22 mouse cellular contexts compared by ENCODE assay signal in genomic region chr8:126301580-126301979, GRCm38 (mm10). TPM values are rescaled to one million over a fixed set of nuclear protein-coding genes. Genes with fewer than 3 reads are reported as not detected.
DNase-seq lines count a peak whose midpoint lies in the region; TF ChIP-seq lines count a peak whose summit lies in the region.
"Had no signal": no experiment of that assay in that cellular context is flagged by ENCODE, and none has a peak within 500 bp of the region (broad histone marks: within the 10 kb centered on the region; RNA-seq: fewer than 3 reads in every experiment).

No protein-coding gene starts in this region.

- H3K9me3 ChIP-seq in forebrain, embryonic 10.5 days = no peaks in the 10 kb centered on the region
- H3K9me3 ChIP-seq: embryonic facial prominence, embryonic 13.5 days; heart, embryonic 10.5 days; hindbrain, embryonic 12.5 days had no signal

- 89% methylated on average over 6 of the region's 6 CpGs for WGBS in forebrain, embryonic 10.5 days

- no peak overlapping the region for H3K4me3 ChIP-seq in layer of hippocampus, adult 2 months
- H3K4me3 ChIP-seq in forebrain, embryonic 10.5 days = no peak overlapping the region
- H3K4me3 ChIP-seq: embryonic facial prominence, embryonic 13.5 days; heart, embryonic 10.5 days; hindbrain, embryonic 12.5 days had no signal

- TF ChIP-seq CTCF in layer of hippocampus, adult 2 months (conservative IDR thresholded peaks at IDR 0.05) = no peak

- peaks cover 15% of the 10 kb centered on the region for H3K4me1 ChIP-seq in forebrain, embryonic 10.5 days

- peak; percentile 20 to 23 for DNase-seq in cerebellum, postnatal 25 days
- no peak for DNase-seq in cerebellum, adult 9-11 months
- no peak for DNase-seq in layer of hippocampus, adult 2 months (ENCODE audit: low spot score in 2 of 2)
- no peak for DNase-seq in layer of hippocampus, postnatal 36 days
- peak; percentile 25 for DNase-seq in kidney, postnatal 10 days
- DNase-seq in kidney, postnatal 4 days = peak; percentile 6 to 15
- DNase-seq in forebrain, embryonic 10.5 days (ENCODE audit: extremely low spot score, low spot score) = no peak
- DNase-seq in left cerebral cortex, adult 8-10 months (ENCODE audit: low spot score in 2 of 2) = no peak
- DNase-seq: adrenal gland, postnatal 14 days; cerebellum, adult 8-10 months; cerebellum, postnatal 36 days; gastrocnemius, postnatal 36 days; heart, adult 18-20 months; heart, postnatal 10 days; heart, postnatal 4 days had no signal

- H3K27ac ChIP-seq in layer of hippocampus, adult 2 months = peak overlapping the region; percentile 36; the same call in 1 of the 2 replicates
- no peak overlapping the region for H3K27ac ChIP-seq in forebrain, embryonic 10.5 days
- H3K27ac ChIP-seq: embryonic facial prominence, embryonic 13.5 days; heart, embryonic 10.5 days; hindbrain, embryonic 12.5 days had no signal

- no peaks in the 10 kb centered on the region for H3K36me3 ChIP-seq in forebrain, embryonic 10.5 days (replicated peaks)
- H3K36me3 ChIP-seq: embryonic facial prominence, embryonic 13.5 days; heart, embryonic 10.5 days; hindbrain, embryonic 12.5 days had no signal

- H3K27me3 ChIP-seq in forebrain, embryonic 10.5 days (ENCODE audit: poor library complexity, severe bottlenecking) = peaks cover 41% of the 10 kb centered on the region
- H3K27me3 ChIP-seq: Patski had no signal

RNA-seq across cellular contexts. Expression of gene Slc35f3, which starts 3.2 kb away (rescaled TPM):
- 10 to 100 TPM; 45.9 to 47.1 TPM for total RNA-seq in layer of hippocampus, adult 2 months (2021)
- 10 to 100 TPM; 42.4 to 45.3 TPM for total RNA-seq in layer of hippocampus, postnatal 36 days (2021)
- 0.06 and 0.07 TPM in 2 replicates for polyA plus RNA-seq in forebrain, embryonic 10.5 days (2016; fragmentation: Nextera tagmentation; extraction: Ambion mirVana)
- 10 to 100 TPM; 33.6 to 40.5 (median 36.6) TPM for total RNA-seq in left cerebral cortex, adult 8-10 months (2022)
- total RNA-seq: CH12.LX; gastrocnemius, postnatal 36 days; heart, adult 18-20 months; heart, postnatal 10 days; heart, postnatal 4 days had no signal
- polyA plus RNA-seq: activated CD4-positive, CD25-positive, alpha-beta regulatory T cell, adult 4 months; heart, embryonic 14.5 days had no signal

Comparison
In these comparisons a context has a peak if more than half of its experiments do, and no peak if none do; other contexts are left out.
1. DNase-seq: peak in cerebellum, postnatal 25 days (2 of 2), kidney, postnatal 10 days (single experiment) and kidney, postnatal 4 days (2 of 2); none in cerebellum, adult 9-11 months (single experiment), layer of hippocampus, adult 2 months (0 of 2), layer of hippocampus, postnatal 36 days (0 of 2), forebrain, embryonic 10.5 days (single experiment) and left cerebral cortex, adult 8-10 months (0 of 2).